Mouse (Mus musculus): ENCODE data around the gene Tmem110. TPM values are rescaled to one million over a fixed set of nuclear protein-coding genes. Genes with fewer than 3 reads are reported as not detected.

Gene Tmem110
- polyA plus RNA-seq, 1 experiment from 2014 or later = 19.6 TPM

DNA sequence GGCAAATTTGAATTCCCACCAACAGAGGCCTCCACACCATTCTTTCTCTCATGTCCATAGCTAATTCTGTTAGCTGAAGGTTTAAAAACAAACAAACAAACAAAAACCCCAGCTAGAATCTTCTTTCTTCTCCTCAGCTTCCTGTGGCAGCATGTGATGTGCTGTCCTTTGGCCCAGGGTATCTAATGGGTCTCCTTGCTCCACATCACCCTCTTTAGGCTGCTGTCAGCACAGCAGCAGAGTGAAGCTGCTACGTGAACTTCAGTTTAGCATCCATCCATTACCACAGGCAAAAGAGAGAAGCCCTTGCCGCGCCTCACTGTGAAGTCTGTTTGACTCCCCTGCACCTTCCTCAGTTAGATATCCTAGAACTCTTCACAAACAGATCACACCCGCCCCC lies 32.6 kb downstream of the Tmem110 start:
- no peaks in the 10 kb centered on the region for H3K4me1 ChIP-seq (ENCODE audit: control insufficient read depth, insufficient read depth, low read depth, low read length)
- no peaks in the 10 kb centered on the region for H3K27me3 ChIP-seq (replicated peaks; ENCODE audit: control insufficient read depth, insufficient read depth, low read length)
- no peaks in the 10 kb centered on the region for H3K36me3 ChIP-seq (ENCODE audit: control insufficient read depth, insufficient read depth, low read length)
- H3K4me2 ChIP-seq (ENCODE audit: low read length) = no peak overlapping the region
- 80% methylated on average over 4 of the region's 4 CpGs for WGBS
- no peak overlapping the region for H3K27ac ChIP-seq (ENCODE audit: low read depth, low read length)
- no peak for ATAC-seq
- no peaks in the 10 kb centered on the region for H3K9me3 ChIP-seq (ENCODE audit: control insufficient read depth, low read length)
- no peak overlapping the region for H3K4me3 ChIP-seq (ENCODE audit: low read length)
- no peak overlapping the region for H3K9ac ChIP-seq (ENCODE audit: low read depth, low read length)

DNA sequence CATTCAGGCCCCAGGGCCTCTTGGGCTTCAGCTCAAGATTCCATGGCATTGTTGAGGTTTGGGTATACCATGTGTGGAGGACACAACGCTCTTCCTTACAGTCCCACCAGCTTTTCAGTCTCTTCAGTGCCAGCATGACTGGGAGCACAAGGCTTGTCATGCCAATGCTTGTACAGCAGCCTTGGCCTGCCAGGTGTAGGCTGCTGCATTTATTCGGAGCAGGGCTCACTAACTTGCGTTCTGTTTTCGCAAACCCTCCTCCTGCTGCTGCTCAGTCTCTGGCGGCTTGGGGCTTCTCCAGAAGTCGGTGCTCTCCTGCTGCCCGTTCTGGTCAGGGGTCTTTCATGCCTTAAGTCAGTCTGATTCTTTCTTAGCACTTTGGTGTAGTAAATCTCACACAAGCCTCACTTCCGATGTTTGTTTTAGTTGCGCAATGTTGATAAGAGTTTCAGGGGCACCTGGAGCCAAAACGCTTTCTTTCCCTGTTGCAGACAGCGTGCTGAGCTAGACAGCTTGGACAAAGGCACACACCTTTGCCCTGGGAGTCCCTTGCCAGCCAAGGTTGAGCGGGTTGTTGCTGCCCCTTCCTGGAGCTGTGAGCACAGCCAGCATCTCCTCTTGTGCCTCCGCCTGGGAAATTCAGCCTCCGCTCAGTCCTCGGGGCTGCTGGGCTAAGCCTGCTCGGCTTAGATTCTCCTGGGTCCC lies 36.2 kb downstream of the Tmem110 start:
- WGBS = 78% methylated on average over 16 of the region's 16 CpGs
- no peak for ATAC-seq
- no peak overlapping the region for H3K4me3 ChIP-seq (ENCODE audit: low read length)

GRCm38 (mm10) chr14:30862368-30862767 lies 37.0 kb downstream of the Tmem110 start:
- Histone ChIP-seq H3K9me3 (ENCODE audit: control insufficient read depth, low read length) (no peaks in the 10 kb centered on the region), H3K27ac (ENCODE audit: low read depth, low read length) (no peak overlapping the region), H3K4me3 (ENCODE audit: low read length) (no peak overlapping the region), H3K36me3 (ENCODE audit: control insufficient read depth, insufficient read depth, low read length) (no peaks in the 10 kb centered on the region), H3K4me2 (ENCODE audit: low read length) (no peak overlapping the region), H3K4me1 (ENCODE audit: control insufficient read depth, insufficient read depth, low read depth, low read length) (no peaks in the 10 kb centered on the region), H3K27me3 (replicated peaks; ENCODE audit: control insufficient read depth, insufficient read depth, low read length) (no peaks in the 10 kb centered on the region), H3K9ac (ENCODE audit: low read depth, low read length) (no peak overlapping the region)
- WGBS = 90% methylated on average over 9 of the region's 9 CpGs
- no peak for ATAC-seq

More for the DNA sequence above, 36.2 kb downstream of the Tmem110 start:
- H3K9ac ChIP-seq (ENCODE audit: low read depth, low read length) = no peak overlapping the region
- no peaks in the 10 kb centered on the region for H3K9me3 ChIP-seq (ENCODE audit: control insufficient read depth, low read length)
- no peaks in the 10 kb centered on the region for H3K4me1 ChIP-seq (ENCODE audit: control insufficient read depth, insufficient read depth, low read depth, low read length)
- H3K4me2 ChIP-seq (ENCODE audit: low read length) = no peak overlapping the region
- H3K36me3 ChIP-seq (ENCODE audit: control insufficient read depth, insufficient read depth, low read length) = no peaks in the 10 kb centered on the region
- H3K27ac ChIP-seq (ENCODE audit: low read depth, low read length) = no peak overlapping the region
- H3K27me3 ChIP-seq (replicated peaks; ENCODE audit: control insufficient read depth, insufficient read depth, low read length) = no peaks in the 10 kb centered on the region

DNA sequence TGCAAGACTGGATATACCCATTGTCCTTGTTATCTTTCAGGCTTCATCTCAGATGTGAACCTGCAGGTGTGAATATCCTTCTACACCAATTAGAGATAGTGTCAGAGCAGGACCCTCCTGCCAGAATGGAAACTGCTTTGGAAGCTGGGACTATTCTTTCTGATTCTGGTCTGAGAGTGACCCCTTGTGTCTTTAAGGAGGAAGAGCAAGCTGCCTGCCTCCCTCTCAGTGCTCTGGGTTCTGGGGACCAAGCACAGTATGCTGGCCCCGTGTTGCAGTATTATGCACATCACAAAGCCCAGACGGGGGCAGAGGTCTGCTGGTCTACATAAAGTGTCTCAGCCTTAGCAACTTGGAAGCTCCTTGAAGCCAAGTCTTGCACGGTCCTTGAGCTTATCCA lies 39.9 kb downstream of the Tmem110 start:
- no peaks in the 10 kb centered on the region for H3K9me3 ChIP-seq (ENCODE audit: control insufficient read depth, low read length)

GRCm38 (mm10) chr14:30867042-30867441 lies 41.7 kb downstream of the Tmem110 start:
- no peak overlapping the region for H3K27ac ChIP-seq (ENCODE audit: low read depth, low read length)
- no peak overlapping the region for H3K4me3 ChIP-seq (ENCODE audit: low read length)
- WGBS = 36% methylated on average over 5 of the region's 5 CpGs
- H3K9me3 ChIP-seq (ENCODE audit: control insufficient read depth, low read length) = no peaks in the 10 kb centered on the region
- H3K4me1 ChIP-seq (ENCODE audit: control insufficient read depth, insufficient read depth, low read depth, low read length) = no peaks in the 10 kb centered on the region
- no peak for ATAC-seq
- H3K36me3 ChIP-seq (ENCODE audit: control insufficient read depth, insufficient read depth, low read length) = no peaks in the 10 kb centered on the region
- H3K9ac ChIP-seq (ENCODE audit: low read depth, low read length) = no peak overlapping the region
- H3K4me2 ChIP-seq (ENCODE audit: low read length) = no peak overlapping the region
- H3K27me3 ChIP-seq (replicated peaks; ENCODE audit: control insufficient read depth, insufficient read depth, low read length) = no peaks in the 10 kb centered on the region

More for the DNA sequence above, 39.9 kb downstream of the Tmem110 start:
- 76% methylated on average over 3 of the region's 3 CpGs for WGBS
- H3K9ac ChIP-seq (ENCODE audit: low read depth, low read length) = no peak overlapping the region
- H3K36me3 ChIP-seq (ENCODE audit: control insufficient read depth, insufficient read depth, low read length) = no peaks in the 10 kb centered on the region
- no peaks in the 10 kb centered on the region for H3K27me3 ChIP-seq (replicated peaks; ENCODE audit: control insufficient read depth, insufficient read depth, low read length)
- no peaks in the 10 kb centered on the region for H3K4me1 ChIP-seq (ENCODE audit: control insufficient read depth, insufficient read depth, low read depth, low read length)
- H3K27ac ChIP-seq (ENCODE audit: low read depth, low read length) = no peak overlapping the region
- H3K4me2 ChIP-seq (ENCODE audit: low read length) = no peak overlapping the region
- H3K4me3 ChIP-seq (ENCODE audit: low read length) = no peak overlapping the region
- no peak for ATAC-seq

GRCm38 (mm10) chr14:30868826-30869225 lies 43.4 kb downstream of the Tmem110 start:
- no peak for ATAC-seq
- WGBS = 92% methylated on average over 10 of the region's 10 CpGs
- H3K4me1 ChIP-seq (ENCODE audit: control insufficient read depth, insufficient read depth, low read depth, low read length) = no peaks in the 10 kb centered on the region
- no peak overlapping the region for H3K9ac ChIP-seq (ENCODE audit: low read depth, low read length)
- H3K4me3 ChIP-seq (ENCODE audit: low read length) = no peak overlapping the region
- no peak overlapping the region for H3K27ac ChIP-seq (ENCODE audit: low read depth, low read length)
- no peaks in the 10 kb centered on the region for H3K27me3 ChIP-seq (replicated peaks; ENCODE audit: control insufficient read depth, insufficient read depth, low read length)
- peaks cover 7% of the 10 kb centered on the region; the same call in 1 of the 2 replicates for H3K36me3 ChIP-seq (ENCODE audit: control insufficient read depth, insufficient read depth, low read length)
- H3K9me3 ChIP-seq (ENCODE audit: control insufficient read depth, low read length) = no peaks in the 10 kb centered on the region
- no peak overlapping the region for H3K4me2 ChIP-seq (ENCODE audit: low read length)

DNA sequence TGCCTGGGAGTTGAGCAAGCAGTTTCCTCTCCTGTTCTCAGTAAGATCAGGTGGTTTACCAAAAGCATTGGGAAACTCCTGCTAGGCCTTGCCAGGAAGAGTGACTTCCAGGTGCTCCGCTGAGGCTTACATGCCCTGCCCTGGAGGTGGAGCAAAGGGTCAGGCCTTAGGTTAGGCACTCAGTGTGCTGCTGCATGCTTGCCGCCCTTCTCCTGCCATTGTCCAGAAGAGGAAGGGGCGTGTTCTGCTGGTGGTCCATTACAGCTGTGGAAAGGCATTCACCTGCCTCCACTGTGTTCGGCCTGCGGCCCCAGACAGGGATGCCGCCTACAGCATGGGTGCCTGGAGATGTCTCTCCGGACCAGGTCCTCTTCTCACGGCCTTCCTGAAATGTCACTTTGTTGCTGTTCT lies 44.0 kb downstream of the Tmem110 start:
- H3K9me3 ChIP-seq (ENCODE audit: control insufficient read depth, low read length) = no peaks in the 10 kb centered on the region
- H3K27ac ChIP-seq (ENCODE audit: low read depth, low read length) = no peak overlapping the region
- no peak overlapping the region for H3K9ac ChIP-seq (ENCODE audit: low read depth, low read length)
- ATAC-seq = no peak
- peaks cover 7% of the 10 kb centered on the region; the same call in 1 of the 2 replicates for H3K36me3 ChIP-seq (ENCODE audit: control insufficient read depth, insufficient read depth, low read length)
- no peak overlapping the region for H3K4me2 ChIP-seq (ENCODE audit: low read length)
- H3K4me1 ChIP-seq (ENCODE audit: control insufficient read depth, insufficient read depth, low read depth, low read length) = no peaks in the 10 kb centered on the region
- 85% methylated on average over 8 of the region's 8 CpGs for WGBS
- H3K27me3 ChIP-seq (replicated peaks; ENCODE audit: control insufficient read depth, insufficient read depth, low read length) = no peaks in the 10 kb centered on the region
- H3K4me3 ChIP-seq (ENCODE audit: low read length) = no peak overlapping the region

GRCm38 (mm10) chr14:30870206-30871147 lies 45.1 kb downstream of the Tmem110 start:
- Histone ChIP-seq H3K4me2 (ENCODE audit: low read length) (no peak overlapping the region), H3K27ac (ENCODE audit: low read depth, low read length) (no peak overlapping the region), H3K36me3 (ENCODE audit: control insufficient read depth, insufficient read depth, low read length) (peaks cover 7% of the 10 kb centered on the region; the same call in 1 of the 2 replicates), H3K9ac (ENCODE audit: low read depth, low read length) (no peak overlapping the region), H3K27me3 (replicated peaks; ENCODE audit: control insufficient read depth, insufficient read depth, low read length) (no peaks in the 10 kb centered on the region), H3K4me3 (ENCODE audit: low read length) (no peak overlapping the region), H3K9me3 (ENCODE audit: control insufficient read depth, low read length) (no peaks in the 10 kb centered on the region), H3K4me1 (ENCODE audit: control insufficient read depth, insufficient read depth, low read depth, low read length) (no peaks in the 10 kb centered on the region)
- 87% methylated on average over 25 of the region's 25 CpGs for WGBS
- no peak for ATAC-seq

DNA sequence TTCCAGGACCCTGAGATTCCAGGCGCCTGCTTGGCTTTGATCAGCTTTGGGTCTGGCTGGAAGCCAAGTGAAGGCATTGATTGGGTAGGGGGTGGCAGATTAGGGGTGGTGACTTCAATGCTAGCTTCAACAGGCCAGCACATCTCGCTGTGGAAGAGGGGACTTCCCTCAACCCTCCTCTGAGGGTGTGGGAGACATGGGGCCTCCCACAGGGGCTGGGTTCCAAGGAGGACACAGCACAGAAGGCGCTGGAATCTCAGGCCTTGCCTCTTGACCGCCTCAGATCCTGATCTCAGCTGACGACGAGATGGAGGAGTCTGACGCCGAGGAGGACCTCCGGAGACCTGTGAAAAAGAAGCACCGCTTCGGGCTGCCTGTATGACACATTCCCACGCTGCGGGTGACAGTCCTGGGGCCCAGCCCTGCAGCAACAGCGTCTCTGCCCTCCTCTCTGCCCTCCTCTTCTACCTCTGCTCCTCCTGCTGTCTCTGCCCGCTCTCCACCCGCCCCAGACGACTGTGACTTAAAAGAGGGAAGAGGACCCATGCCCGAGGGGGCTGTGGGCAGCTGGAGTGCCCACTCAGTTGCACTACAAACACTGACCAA lies 48.8 kb downstream of the Tmem110 start:
- 83% methylated on average over 18 of the region's 18 CpGs for WGBS
- no peaks in the 10 kb centered on the region for H3K4me1 ChIP-seq (ENCODE audit: control insufficient read depth, insufficient read depth, low read depth, low read length)
- H3K9me3 ChIP-seq (ENCODE audit: control insufficient read depth, low read length) = no peaks in the 10 kb centered on the region
- H3K27ac ChIP-seq (ENCODE audit: low read depth, low read length) = no peak overlapping the region
- H3K4me2 ChIP-seq (ENCODE audit: low read length) = no peak overlapping the region
- no peak overlapping the region for H3K9ac ChIP-seq (ENCODE audit: low read depth, low read length)
- H3K4me3 ChIP-seq (ENCODE audit: low read length) = no peak overlapping the region
- H3K36me3 ChIP-seq (ENCODE audit: control insufficient read depth, insufficient read depth, low read length) = peaks cover 7% of the 10 kb centered on the region; the same call in 1 of the 2 replicates
- H3K27me3 ChIP-seq (replicated peaks; ENCODE audit: control insufficient read depth, insufficient read depth, low read length) = no peaks in the 10 kb centered on the region
- ATAC-seq = no peak
